Mouse (Mus musculus): ENCODE results near the gene Hs6st1.

The Hs6st1 gene

GRCm38 (mm10) chr1:36078250-36078649 lies 10.1 kb downstream of the Hs6st1 start:
- in situ Hi-C loops (cut with MboI, MseI), result loop anchor here in 1 of 2 experiments (25.0 kb wide), 1 partner anchor 1659 kb away; no protein-coding TSS in a partner anchor

- in situ Hi-C loops (cut with MboI, MseI), result loop anchor here in 1 of 2 experiments (25.0 kb wide), 1 partner anchor 1658 kb away; no protein-coding TSS in a partner anchor
Observed at GRCm38 (mm10) chr1:36079679-36080078, 11.5 kb downstream of the Hs6st1 start.

- in situ Hi-C loops (cut with MboI, MseI), result loop anchor here in 1 of 2 experiments (25.0 kb wide), 1 partner anchor 1656 kb away; no protein-coding TSS in a partner anchor
Observed at GRCm38 (mm10) chr1:36080974-36081373, 12.8 kb downstream of the Hs6st1 start.

GRCm38 (mm10) chr1:36082184-36082583 lies 14.0 kb downstream of the Hs6st1 start:
- in situ Hi-C loops (cut with MboI, MseI), result loop anchor here in 1 of 2 experiments (25.0 kb wide), 1 partner anchor 1655 kb away; no protein-coding TSS in a partner anchor

- in situ Hi-C loops (cut with MboI, MseI), result loop anchor here in 1 of 2 experiments (25.0 kb wide), 1 partner anchor 1654 kb away; no protein-coding TSS in a partner anchor
Observed at GRCm38 (mm10) chr1:36083554-36083953, 15.4 kb downstream of the Hs6st1 start.

- in situ Hi-C loops (cut with MboI, MseI), result loop anchor here in 1 of 2 experiments (25.0 kb wide), 1 partner anchor 1652 kb away; no protein-coding TSS in a partner anchor
Observed at GRCm38 (mm10) chr1:36085069-36085468, 16.9 kb downstream of the Hs6st1 start.

GRCm38 (mm10) chr1:36088367-36088766 lies 20.2 kb downstream of the Hs6st1 start:
- in situ Hi-C loops (cut with MboI, MseI), result loop anchor here in 1 of 2 experiments (25.0 kb wide), 1 partner anchor 1649 kb away; no protein-coding TSS in a partner anchor

GRCm38 (mm10) chr1:36089481-36089880 lies 21.3 kb downstream of the Hs6st1 start:
- in situ Hi-C loops (cut with MboI, MseI), result loop anchor here in 1 of 2 experiments (25.0 kb wide), 1 partner anchor 1648 kb away; no protein-coding TSS in a partner anchor

- in situ Hi-C loops (cut with MboI, MseI), result loop anchor here in 1 of 2 experiments (25.0 kb wide), 1 partner anchor 1647 kb away; no protein-coding TSS in a partner anchor
Observed at GRCm38 (mm10) chr1:36090011-36090721, 22.0 kb downstream of the Hs6st1 start.

- in situ Hi-C loops (cut with MboI, MseI), result loop anchor here in 1 of 2 experiments (25.0 kb wide), 1 partner anchor 1647 kb away; no protein-coding TSS in a partner anchor
Observed at GRCm38 (mm10) chr1:36090722-36091110, 22.5 kb downstream of the Hs6st1 start.

- in situ Hi-C loops (cut with MboI, MseI), result loop anchor here in 1 of 2 experiments (25.0 kb wide), 1 partner anchor 1646 kb away; no protein-coding TSS in a partner anchor
Observed at GRCm38 (mm10) chr1:36091246-36091645, 23.0 kb downstream of the Hs6st1 start.

- in situ Hi-C loops (cut with MboI, MseI), result loop anchor here in 1 of 2 experiments (25.0 kb wide), 1 partner anchor 1644 kb away; no protein-coding TSS in a partner anchor
Observed at GRCm38 (mm10) chr1:36093741-36094140, 25.5 kb downstream of the Hs6st1 start.

- in situ Hi-C loops (cut with MboI, MseI), result loop anchor here in 1 of 2 experiments (25.0 kb wide), 1 partner anchor 1642 kb away; no protein-coding TSS in a partner anchor
Observed at GRCm38 (mm10) chr1:36095423-36096272, 27.4 kb downstream of the Hs6st1 start.

GRCm38 (mm10) chr1:36098432-36098831 lies 30.2 kb downstream of the Hs6st1 start:
- in situ Hi-C loops (cut with MboI, MseI), result loop anchor here in 1 of 2 experiments (25.0 kb wide), 1 partner anchor 1639 kb away; no protein-coding TSS in a partner anchor

- in situ Hi-C loops (cut with MboI, MseI), result no loop called here
Observed at GRCm38 (mm10) chr1:36100371-36100770, 32.2 kb downstream of the Hs6st1 start.

- in situ Hi-C loops (cut with MboI, MseI), result no loop called here
Observed at GRCm38 (mm10) chr1:36105917-36106706, 37.9 kb downstream of the Hs6st1 start.

GRCm38 (mm10) chr1:36109987-36110386 lies 41.8 kb downstream of the Hs6st1 start:
- in situ Hi-C loops (cut with MboI, MseI), result no loop called here

- in situ Hi-C loops (cut with MboI, MseI), result no loop called here
Observed at GRCm38 (mm10) chr1:36112665-36113064, 44.5 kb downstream of the Hs6st1 start.

- in situ Hi-C loops (cut with MboI, MseI), result no loop called here
Observed at GRCm38 (mm10) chr1:36113670-36114069, 45.5 kb downstream of the Hs6st1 start.

GRCm38 (mm10) chr1:36114844-36115243 lies 46.6 kb downstream of the Hs6st1 start:
- in situ Hi-C loops (cut with MboI, MseI), result no loop called here

Data from T-helper 17 cell (primary cell).